Mouse (Mus musculus) kidney, embryonic 16.5 days (tissue): ENCODE measurements around the gene Ick. TPM values are rescaled to one million over a fixed set of nuclear protein-coding genes. Genes with fewer than 3 reads are reported as not detected.

Source experiments
- ATAC-seq: fragments of 200-750 bp; cut with Nextera tagmentation; 2 replicates; pipeline ENCODE4 v1.8.0; 2017; ENCODE audit warnings: moderate TSS enrichment; ENCODE audit not compliant: low FRiP score, low TSS enrichment
- H3K27ac ChIP-seq: fragments of 300-500 bp; sonication (generic); 2 replicates; pipeline ENCODE4 v1.5.1; 2014; ENCODE audit warnings: low read length
- H3K27me3 ChIP-seq: fragments of 300-500 bp; sonication (generic); 2 replicates; pipeline ENCODE4 v1.6.1; 2014; ENCODE audit warnings: low read length, control low read depth, mixed read lengths; ENCODE audit not compliant: insufficient read depth
- H3K36me3 ChIP-seq: fragments of 300-500 bp; sonication (generic); 2 replicates; pipeline ENCODE4 v1.6.1; 2014; ENCODE audit warnings: low read length, control low read depth, mixed read lengths; ENCODE audit not compliant: insufficient read depth
- H3K4me1 ChIP-seq: fragments of 300-500 bp; sonication (generic); 2 replicates; pipeline ENCODE4 v1.6.1; 2014; ENCODE audit warnings: low read length, control low read depth, mixed read lengths; ENCODE audit not compliant: insufficient read depth
- H3K4me2 ChIP-seq: fragments of 300-500 bp; sonication (generic); replicated peaks from 2 replicates; pipeline ENCODE4 v1.6.1; 2014; ENCODE audit warnings: low read depth, low read length
- H3K4me3 ChIP-seq: fragments of 300-500 bp; sonication (generic); 2 replicates; pipeline ENCODE4 v1.5.1; 2014; ENCODE audit warnings: mild to moderate bottlenecking, low read length
- H3K9ac ChIP-seq: fragments of 300-500 bp; sonication (generic); replicated peaks from 2 replicates; pipeline ENCODE4 v1.6.1; 2014; ENCODE audit warnings: low read length
- H3K9me3 ChIP-seq: fragments of 300-500 bp; sonication (generic); 2 replicates; pipeline ENCODE4 v1.6.1; 2016; ENCODE audit warnings: low read length, control low read depth
- WGBS: fragments of 180-500 bp; shearing (Covaris S2); extraction: QIAGEN DNeasy Blood & Tissue Kit; methylation state at CpG from one replicate; pipeline ENCODE4 v1.1.7; 2014; 5-methylcytosine and 5-hydroxymethylcytosine counted together
- polyA plus RNA-seq: library from polyadenylated mRNA; unstranded; fragments of >200 nt; fragmentation: Nextera tagmentation; extraction: Ambion mirVana; gene quantifications from 2 replicates; pipeline ENCODE4 v1.2.1, GENCODE M21; 2015

The Ick gene
- polyA plus RNA-seq, 1 experiment from 2014 or later = 21.7 TPM

- Histone ChIP-seq H3K27ac (no peak overlapping the region), H3K4me3 (no peak overlapping the region), H3K4me1 (no peaks in the 10 kb centered on the region), H3K9me3 (no peaks in the 10 kb centered on the region), H3K27me3 (no peaks in the 10 kb centered on the region), H3K9ac (no peak overlapping the region), H3K36me3 (peaks cover 48% of the 10 kb centered on the region), H3K4me2 (no peak overlapping the region)
- WGBS = 92% methylated on average over 7 of the region's 7 CpGs
- ATAC-seq = no peak
Observed at GRCm38 (mm10) chr9:78081835-78082234, 27.2 kb upstream of the Ick start.

GRCm38 (mm10) chr9:78084341-78084740 is 24.7 kb upstream of the Ick start:
- no peak for ATAC-seq
- Histone ChIP-seq H3K27ac (no peak overlapping the region), H3K36me3 (peaks cover 51% of the 10 kb centered on the region), H3K4me1 (no peaks in the 10 kb centered on the region), H3K4me3 (no peak overlapping the region), H3K9me3 (no peaks in the 10 kb centered on the region), H3K4me2 (no peak overlapping the region), H3K9ac (no peak overlapping the region), H3K27me3 (no peaks in the 10 kb centered on the region)
- WGBS = 91% methylated on average over 4 of the region's 4 CpGs

GRCm38 (mm10) chr9:78085722-78086287 is 23.2 kb upstream of the Ick start:
- Histone ChIP-seq H3K27ac (no peak overlapping the region), H3K4me3 (no peak overlapping the region), H3K27me3 (no peaks in the 10 kb centered on the region), H3K9ac (no peak overlapping the region), H3K4me1 (no peaks in the 10 kb centered on the region), H3K9me3 (no peaks in the 10 kb centered on the region), H3K36me3 (peaks cover 48% of the 10 kb centered on the region), H3K4me2 (no peak overlapping the region)
- no peak for ATAC-seq
- WGBS = 74% methylated on average over 14 of the region's 14 CpGs

- Histone ChIP-seq H3K36me3 (peaks cover 43% of the 10 kb centered on the region), H3K4me3 (no peak overlapping the region), H3K27ac (no peak overlapping the region), H3K4me2 (no peak overlapping the region), H3K9me3 (no peaks in the 10 kb centered on the region), H3K9ac (no peak overlapping the region), H3K27me3 (no peaks in the 10 kb centered on the region), H3K4me1 (no peaks in the 10 kb centered on the region)
- no peak for ATAC-seq
- 80% methylated on average over 9 of the region's 9 CpGs for WGBS
Observed at GRCm38 (mm10) chr9:78087751-78088150, 21.2 kb upstream of the Ick start.

DNA sequence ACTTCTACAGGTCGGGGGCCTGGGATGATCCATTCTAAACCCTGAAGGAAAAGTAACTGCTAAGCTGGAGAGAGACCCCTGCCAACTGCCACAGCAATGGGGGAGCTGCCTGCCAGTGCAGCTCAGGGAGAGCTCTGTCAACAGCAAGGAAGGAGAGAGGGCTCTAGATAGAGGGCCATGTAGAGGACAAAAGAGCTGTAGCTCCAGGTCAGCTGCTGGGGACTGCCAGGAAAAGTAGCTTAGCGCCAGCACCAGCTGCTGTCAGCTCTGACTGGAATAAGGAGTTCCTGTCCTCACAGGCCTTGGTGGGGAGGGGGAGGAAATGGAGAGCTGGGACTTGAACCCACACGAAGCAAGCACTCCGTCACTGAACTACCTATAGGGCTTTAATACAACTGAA is 20.5 kb upstream of the Ick start:
- peaks cover 45% of the 10 kb centered on the region for H3K36me3 ChIP-seq

DNA sequence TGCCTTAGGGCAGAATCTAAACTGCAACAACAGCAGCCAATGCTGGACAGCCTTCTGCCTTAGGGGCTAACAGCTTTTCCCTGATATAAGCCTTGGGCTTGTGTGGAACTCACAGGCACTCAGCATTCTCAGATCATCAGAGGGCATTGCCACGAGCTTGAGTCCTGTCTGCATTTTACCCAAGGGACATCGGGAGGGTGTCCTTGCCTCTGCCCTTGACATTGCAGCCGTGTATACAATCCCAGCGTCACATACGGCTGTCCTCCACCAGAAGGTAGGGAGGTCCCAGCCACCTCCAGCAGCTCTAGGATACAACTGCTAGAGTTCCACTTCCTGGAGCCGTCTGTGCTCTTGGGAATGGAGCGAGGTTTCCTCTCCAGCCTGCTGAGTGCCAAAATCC is 20.0 kb upstream of the Ick start:
- Histone ChIP-seq H3K9me3 (no peaks in the 10 kb centered on the region), H3K27me3 (no peaks in the 10 kb centered on the region), H3K4me1 (no peaks in the 10 kb centered on the region), H3K36me3 (peaks cover 40% of the 10 kb centered on the region), H3K27ac (no peak overlapping the region), H3K4me3 (no peak overlapping the region), H3K4me2 (no peak overlapping the region), H3K9ac (no peak overlapping the region)
- no peak for ATAC-seq
- WGBS = 77% methylated on average over 7 of the region's 7 CpGs

More for the DNA sequence above, 20.5 kb upstream of the Ick start:
- Histone ChIP-seq H3K4me3 (no peak overlapping the region), H3K9me3 (no peaks in the 10 kb centered on the region), H3K4me2 (no peak overlapping the region), H3K27me3 (no peaks in the 10 kb centered on the region), H3K4me1 (no peaks in the 10 kb centered on the region), H3K27ac (no peak overlapping the region), H3K9ac (no peak overlapping the region)
- 75% methylated on average over 4 of the region's 4 CpGs for WGBS
- ATAC-seq = no peak

GRCm38 (mm10) chr9:78089906-78090305 is 19.1 kb upstream of the Ick start:
- WGBS = 86% methylated on average over 1 of the region's 1 CpGs
- H3K36me3 ChIP-seq = peaks cover 31% of the 10 kb centered on the region

DNA sequence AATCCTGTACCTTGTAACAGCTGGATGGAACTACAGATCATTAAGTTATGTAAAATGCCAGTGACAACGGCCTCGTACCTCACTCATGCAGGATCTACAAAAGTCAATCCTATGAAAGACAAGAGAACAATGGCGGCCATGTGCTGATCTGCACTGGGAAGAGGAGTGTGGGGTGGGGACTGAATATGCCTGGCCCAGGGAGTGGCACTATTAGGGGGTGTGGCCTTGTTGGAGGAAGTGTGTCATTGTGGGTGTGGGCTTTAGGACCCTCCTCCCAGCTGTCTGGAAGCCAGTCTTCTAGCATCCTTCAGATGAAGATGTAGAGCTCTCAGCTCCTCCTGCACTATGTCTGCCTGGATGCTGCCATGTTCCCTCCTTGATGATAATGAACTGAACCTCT is 18.4 kb upstream of the Ick start:
- Histone ChIP-seq H3K4me3 (no peak overlapping the region), H3K27me3 (no peaks in the 10 kb centered on the region), H3K9me3 (no peaks in the 10 kb centered on the region), H3K36me3 (peaks cover 32% of the 10 kb centered on the region), H3K9ac (no peak overlapping the region), H3K4me2 (no peak overlapping the region), H3K27ac (no peak overlapping the region), H3K4me1 (no peaks in the 10 kb centered on the region)
- WGBS = 98% methylated on average over 3 of the region's 3 CpGs
- no peak for ATAC-seq

More at GRCm38 (mm10) chr9:78089906-78090305, 19.1 kb upstream of the Ick start:
- Histone ChIP-seq H3K27ac (no peak overlapping the region), H3K4me2 (no peak overlapping the region), H3K4me1 (no peaks in the 10 kb centered on the region), H3K9ac (no peak overlapping the region), H3K27me3 (no peaks in the 10 kb centered on the region), H3K9me3 (no peaks in the 10 kb centered on the region), H3K4me3 (no peak overlapping the region)
- ATAC-seq = no peak

- no peak overlapping the region for H3K27ac ChIP-seq
- no peak overlapping the region for H3K4me2 ChIP-seq
- 92% methylated on average over 12 of the region's 12 CpGs for WGBS
- H3K4me3 ChIP-seq = no peak overlapping the region
- H3K9ac ChIP-seq = no peak overlapping the region
- no peaks in the 10 kb centered on the region for H3K27me3 ChIP-seq
- peaks cover 4% of the 10 kb centered on the region; the same call in 1 of the 2 replicates for H3K9me3 ChIP-seq
- no peak for ATAC-seq
- H3K4me1 ChIP-seq = no peaks in the 10 kb centered on the region
- peaks cover 58% of the 10 kb centered on the region for H3K36me3 ChIP-seq
Observed at GRCm38 (mm10) chr9:78095686-78096085, 13.3 kb upstream of the Ick start.

DNA sequence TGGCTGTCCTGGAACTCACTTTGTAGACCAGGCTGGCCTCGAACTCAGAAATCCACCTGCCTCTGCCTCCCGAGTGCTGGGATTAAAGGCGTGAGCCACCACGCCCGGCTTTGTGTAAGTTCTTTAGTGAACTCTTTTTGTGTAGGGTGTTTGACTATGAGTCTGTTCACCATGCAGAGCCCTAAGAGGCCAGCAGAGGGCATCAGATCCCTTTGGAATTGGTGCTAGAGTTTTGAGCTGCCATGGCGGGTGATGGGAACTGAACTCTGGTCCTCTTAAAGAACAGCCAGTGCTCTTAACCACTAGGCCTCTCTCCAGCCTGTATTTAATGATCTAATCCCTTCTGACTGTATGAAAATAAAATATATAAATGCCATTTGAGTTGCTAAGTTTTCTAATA is 12.6 kb upstream of the Ick start:
- ATAC-seq = no peak
- H3K27ac ChIP-seq = no peak overlapping the region
- peaks cover 64% of the 10 kb centered on the region for H3K36me3 ChIP-seq
- H3K9me3 ChIP-seq = peaks cover 4% of the 10 kb centered on the region; the same call in 1 of the 2 replicates
- no peaks in the 10 kb centered on the region for H3K4me1 ChIP-seq
- H3K4me3 ChIP-seq = no peak overlapping the region
- H3K9ac ChIP-seq = no peak overlapping the region
- 97% methylated on average over 5 of the region's 6 CpGs for WGBS
- no peaks in the 10 kb centered on the region for H3K27me3 ChIP-seq
- H3K4me2 ChIP-seq = no peak overlapping the region
